Mouse (Mus musculus): ENCODE results near the gene Maco1. TPM values are rescaled to one million over a fixed set of nuclear protein-coding genes. Genes with fewer than 3 reads are reported as not detected.

Maco1 gene
- polyA plus RNA-seq, 1 experiment = 14.9 TPM

Other genes starting within 250 kb of the Maco1 start
- 5.7 and 8.0 TPM in 2 replicates for gene Man1c1, start 149.1 kb downstream of the Maco1 start, polyA plus RNA-seq (2012; rRNA removed)
- 13.7 and 17.2 TPM in 2 replicates for gene Ldlrap1, start 85.3 kb downstream of the Maco1 start, polyA plus RNA-seq (2012; rRNA removed)
- gene Rhd, start 11.2 kb upstream of the Maco1 start, polyA plus RNA-seq (2012; rRNA removed) = 0.13 and 0.22 TPM in 2 replicates
- 130 and 139 TPM in 2 replicates for gene Tmem50a, start 61.7 kb upstream of the Maco1 start, polyA plus RNA-seq (2012; rRNA removed)
- gene Rsrp1, start 70.2 kb upstream of the Maco1 start, polyA plus RNA-seq (2012; rRNA removed) = 412 and 485 TPM in 2 replicates
- 23.6 and 30.6 TPM in 2 replicates for gene Syf2, start 77.6 kb upstream of the Maco1 start, polyA plus RNA-seq (2012; rRNA removed)

Data from gonadal fat pad, adult 2 months (tissue).